Mouse (Mus musculus) embryonic fibroblast, embryonic 13.5 days (primary cell): ENCODE data around the gene Slc6a6.

ENCODE experiments used
- CTCF ChIP-seq: IDR thresholded peaks from 2 replicates; pipeline ENCODE4 v1.5.1; 2011; ENCODE audit warnings: mild to moderate bottlenecking, control low read depth, low read length, moderate library complexity, borderline replicate concordance; ENCODE audit not compliant: insufficient read depth
- POLR2A ChIP-seq: IDR thresholded peaks from 2 replicates; pipeline ENCODE4 v1.6.1; 2011; ENCODE audit warnings: low read depth, mild to moderate bottlenecking, control low read depth, low read length, moderate library complexity

GRCm38 (mm10) chr6:91795640-91796039, 111.8 kb downstream of the Slc6a6 start:
- TF ChIP-seq POLR2A (no peak), CTCF (no peak)
